Mouse (Mus musculus) liver, adult 2 months (tissue): ENCODE results near the gene Slc39a11.

Experiments used
- CTCF ChIP-seq: fragments of 200-500 bp; IDR thresholded peaks from 2 replicates; pipeline ENCODE4 v1.5.1; 2011; ENCODE audit warnings: low read depth, low read length, control low read depth
- POLR2A ChIP-seq: fragments of 200-500 bp; IDR thresholded peaks from 2 replicates; pipeline ENCODE4 v1.6.1; 2011; ENCODE audit warnings: low read length, control low read depth; ENCODE audit not compliant: insufficient read depth; ENCODE audit errors: extremely low read depth

DNA sequence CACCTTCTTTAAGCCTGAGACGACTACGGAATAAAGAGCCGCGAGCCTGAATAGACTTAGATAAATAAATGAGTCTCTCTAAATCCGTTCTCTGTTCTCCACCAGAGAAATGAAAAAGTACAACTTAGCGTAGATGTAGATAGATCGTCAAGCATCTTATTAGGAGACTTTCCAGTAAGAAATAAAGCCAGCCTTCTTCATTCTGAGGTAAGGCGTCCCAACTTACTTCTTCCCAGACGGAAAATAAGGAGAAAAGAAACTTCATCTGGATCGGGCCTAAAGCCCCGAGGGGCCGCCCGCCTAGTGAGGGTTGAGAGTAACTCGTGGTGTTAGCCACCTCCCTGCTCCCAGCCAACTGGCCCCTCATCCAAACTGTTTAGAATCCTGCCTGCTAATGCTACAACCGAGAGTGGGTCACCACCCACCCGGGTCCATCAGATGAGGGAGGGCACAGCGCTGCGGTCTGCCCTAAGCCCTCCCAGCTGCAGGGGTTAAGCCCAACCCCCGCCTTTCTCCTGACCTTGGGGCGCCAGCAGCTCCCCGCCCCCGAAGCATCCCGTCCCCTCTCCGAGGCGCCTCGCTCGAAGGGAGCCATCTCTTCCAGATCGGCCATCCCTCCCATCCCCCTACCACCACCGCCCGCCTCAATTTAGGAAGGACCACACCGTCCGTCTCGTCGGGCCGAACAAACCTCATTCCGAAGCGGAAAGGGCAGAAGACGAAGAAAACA is 33.2 kb upstream of the Slc39a11 start:
- TF ChIP-seq POLR2A (no peak), CTCF (no peak)
